In genomic region chr17:46453970-46454411, GRCm38 (mm10) we compare ENCODE assay signal across 11 mouse cellular contexts. TPM values are rescaled to one million over a fixed set of nuclear protein-coding genes. Genes with fewer than 3 reads are reported as not detected.
A peak's percentile ranks its signal among the peaks of the same experiment; 100 is the strongest.
DNase-seq lines count a peak whose midpoint lies in the region; ATAC-seq lines count a peak whose summit lies in the region.
"Had no signal": no experiment of that assay in that cellular context is flagged by ENCODE, and none has a peak within 500 bp of the region (broad histone marks: within the 10 kb centered on the region; RNA-seq: fewer than 3 reads in every experiment).

No protein-coding gene starts in this region.

- no peak for DNase-seq in kidney, adult 9 months
- DNase-seq in forebrain, embryonic 11.5 days (ENCODE audit: low spot score) = no peak
- no peak for DNase-seq in limb, embryonic 11.5 days (ENCODE audit: low spot score)
- DNase-seq in retina, embryonic 14.5 days (ENCODE audit: low spot score) = peak; percentile 60
- no peak for DNase-seq in spleen, adult 18-20 months
- no peak for DNase-seq in gastrocnemius, postnatal 4 days (ENCODE audit: low spot score in 2 of 2)
- no peak for DNase-seq in adrenal gland, postnatal 25 days
- DNase-seq: cerebellum, postnatal 36 days; right cerebral cortex, adult 18-20 months had no signal

- peaks cover 26% of the 10 kb centered on the region for H3K4me1 ChIP-seq in kidney, embryonic 16.5 days (ENCODE audit: insufficient read depth, low read length)
- peaks cover 29% of the 10 kb centered on the region for H3K4me1 ChIP-seq in forebrain, embryonic 11.5 days (replicated peaks; ENCODE audit: control insufficient read depth, insufficient read depth, low read length)
- H3K4me1 ChIP-seq in limb, embryonic 11.5 days (ENCODE audit: control insufficient read depth, insufficient read depth, low read length) = peaks cover 20% of the 10 kb centered on the region

- no peaks in the 10 kb centered on the region for H3K9me3 ChIP-seq in kidney, embryonic 16.5 days (ENCODE audit: low read length)
- no peaks in the 10 kb centered on the region for H3K9me3 ChIP-seq in forebrain, embryonic 11.5 days (ENCODE audit: control insufficient read depth, low read length)
- no peaks in the 10 kb centered on the region for H3K9me3 ChIP-seq in limb, embryonic 11.5 days (ENCODE audit: control insufficient read depth, low read length)

- no peak overlapping the region for H3K27ac ChIP-seq in kidney, embryonic 16.5 days (ENCODE audit: low read length)
- H3K27ac ChIP-seq in forebrain, embryonic 11.5 days (ENCODE audit: low read depth, low read length) = peak overlapping the region; percentile 12; the same call in 1 of the 2 replicates
- no peak overlapping the region for H3K27ac ChIP-seq in limb, embryonic 11.5 days (replicated peaks; ENCODE audit: low read depth, low read length)

- peak overlapping the region; percentile 64 for H3K4me2 ChIP-seq in kidney, embryonic 16.5 days (replicated peaks; ENCODE audit: low read depth, low read length)
- H3K4me2 ChIP-seq in forebrain, embryonic 11.5 days (ENCODE audit: low read depth, low read length, severe bottlenecking) = peak overlapping the region; percentile 71
- peak overlapping the region; percentile 88 for H3K4me2 ChIP-seq in limb, embryonic 11.5 days (ENCODE audit: low read depth, severe bottlenecking)

- peak overlapping the region; percentile 39 for H3K4me3 ChIP-seq in kidney, embryonic 16.5 days (ENCODE audit: low read length)
- H3K4me3 ChIP-seq in forebrain, embryonic 11.5 days (ENCODE audit: low read depth, low read length) = peak overlapping the region; percentile 33
- H3K4me3 ChIP-seq in limb, embryonic 11.5 days (ENCODE audit: low read depth, low read length) = peak overlapping the region; percentile 42; the same call in 1 of the 2 replicates

- WGBS in kidney, embryonic 16.5 days = under 1% methylated on average over 26 of the region's 26 CpGs
- 3% methylated on average over 26 of the region's 26 CpGs for WGBS in forebrain, embryonic 11.5 days
- 2% methylated on average over 26 of the region's 26 CpGs for WGBS in limb, embryonic 11.5 days

- no peaks in the 10 kb centered on the region for H3K36me3 ChIP-seq in kidney, embryonic 16.5 days (ENCODE audit: insufficient read depth, low read length)
- H3K36me3 ChIP-seq in forebrain, embryonic 11.5 days (ENCODE audit: control insufficient read depth, insufficient read depth, low read length) = no peaks in the 10 kb centered on the region
- H3K36me3 ChIP-seq in limb, embryonic 11.5 days (ENCODE audit: control insufficient read depth, insufficient read depth, low read length) = no peaks in the 10 kb centered on the region

- no peak overlapping the region for H3K9ac ChIP-seq in kidney, embryonic 16.5 days (replicated peaks; ENCODE audit: low read length)
- H3K9ac ChIP-seq in forebrain, embryonic 11.5 days (ENCODE audit: low read length) = peak overlapping the region; percentile 29; the same call in 1 of the 2 replicates
- H3K9ac ChIP-seq in limb, embryonic 11.5 days (ENCODE audit: low read length) = no peak overlapping the region

- peaks cover 58% of the 10 kb centered on the region for H3K27me3 ChIP-seq in kidney, embryonic 16.5 days (ENCODE audit: insufficient read depth, low read length)
- peaks cover 23% of the 10 kb centered on the region for H3K27me3 ChIP-seq in forebrain, embryonic 11.5 days (ENCODE audit: control insufficient read depth, insufficient read depth, low read length)
- H3K27me3 ChIP-seq in limb, embryonic 11.5 days (ENCODE audit: control insufficient read depth, insufficient read depth, low read length) = peaks cover 65% of the 10 kb centered on the region

- no peak for ATAC-seq in kidney, embryonic 16.5 days (ENCODE audit: low FRiP score, low TSS enrichment)
- no peak for ATAC-seq in forebrain, embryonic 11.5 days (replicated peaks; ENCODE audit: low FRiP score)
- no peak for ATAC-seq in limb, embryonic 11.5 days (ENCODE audit: insufficient number of reproducible peaks, low FRiP score, low TSS enrichment, low read depth)
- ATAC-seq: Patski had no signal

RNA-seq across cellular contexts. Expression of gene Slc22a7, which starts 15.7 kb away (rescaled TPM):
- polyA plus RNA-seq in kidney, embryonic 16.5 days (2015; fragmentation: Nextera tagmentation; extraction: Ambion mirVana) = 0.15 and 0.32 TPM in 2 replicates
- not detected in 2 replicates for polyA plus RNA-seq in forebrain, embryonic 11.5 days (2014; fragmentation: Nextera tagmentation; extraction: Ambion mirVana)
- not detected in 2 replicates for polyA plus RNA-seq in limb, embryonic 11.5 days (2014; fragmentation: Nextera tagmentation; extraction: Ambion mirVana)
- under 1 TPM in 1 of 2 experiments, not detected in 1; 0.21 TPM for total RNA-seq in gastrocnemius, postnatal 4 days (2021)
- total RNA-seq in adrenal gland, postnatal 25 days (2021) = not detected in 2 replicates
- polyA plus RNA-seq: Patski had no signal

RNA-seq across cellular contexts. Expression of gene Crip3, which starts 25.3 kb away (rescaled TPM):
- polyA plus RNA-seq in kidney, embryonic 16.5 days (2015; fragmentation: Nextera tagmentation; extraction: Ambion mirVana) = 0.54 and 0.68 TPM in 2 replicates
- 0.28 and 0.52 TPM in 2 replicates for polyA plus RNA-seq in forebrain, embryonic 11.5 days (2014; fragmentation: Nextera tagmentation; extraction: Ambion mirVana)
- polyA plus RNA-seq in limb, embryonic 11.5 days (2014; fragmentation: Nextera tagmentation; extraction: Ambion mirVana) = 0.31 TPM in 1 of 2 replicates, not detected in the other
- 1 to 10 TPM; 3.7 to 4.8 TPM for total RNA-seq in gastrocnemius, postnatal 4 days (2021)
- total RNA-seq in adrenal gland, postnatal 25 days (2021) = 0.61 and 1.4 TPM in 2 replicates
- polyA plus RNA-seq: Patski had no signal

RNA-seq across cellular contexts. Expression of gene Ttbk1, which starts 33.5 kb away (rescaled TPM):
- 0.15 and 0.23 TPM in 2 replicates for polyA plus RNA-seq in kidney, embryonic 16.5 days (2015; fragmentation: Nextera tagmentation; extraction: Ambion mirVana)
- 3.5 TPM in 2 replicates for polyA plus RNA-seq in forebrain, embryonic 11.5 days (2014; fragmentation: Nextera tagmentation; extraction: Ambion mirVana)
- polyA plus RNA-seq in limb, embryonic 11.5 days (2014; fragmentation: Nextera tagmentation; extraction: Ambion mirVana) = 0.27 and 0.58 TPM in 2 replicates
- total RNA-seq in gastrocnemius, postnatal 4 days (2021) = 1 to 10 TPM in 1 of 2 experiments, under 1 TPM in 1; 0.60 to 1.2 TPM
- 0.52 and 0.55 TPM in 2 replicates for total RNA-seq in adrenal gland, postnatal 25 days (2021)

RNA-seq across cellular contexts. Expression of gene Dnph1, which starts 42.5 kb away (rescaled TPM):
- polyA plus RNA-seq in kidney, embryonic 16.5 days (2015; fragmentation: Nextera tagmentation; extraction: Ambion mirVana) = 56.5 and 60.3 TPM in 2 replicates
- polyA plus RNA-seq in forebrain, embryonic 11.5 days (2014; fragmentation: Nextera tagmentation; extraction: Ambion mirVana) = 87.6 and 89.0 TPM in 2 replicates
- polyA plus RNA-seq in limb, embryonic 11.5 days (2014; fragmentation: Nextera tagmentation; extraction: Ambion mirVana) = 59.7 and 62.3 TPM in 2 replicates
- 1 to 10 TPM; 3.6 to 5.2 TPM for total RNA-seq in gastrocnemius, postnatal 4 days (2021)
- total RNA-seq in adrenal gland, postnatal 25 days (2021) = 5.3 and 8.4 TPM in 2 replicates
